Mouse (Mus musculus) testis, adult 2 months (tissue): Measurements from ENCODE around the gene Raver1.

Experiments
- CTCF ChIP-seq: fragments of 200-500 bp; IDR thresholded peaks from 2 replicates; pipeline ENCODE4 v1.5.1; 2012; ENCODE audit warnings: low read depth, mild to moderate bottlenecking, inconsistent platforms, low read length, moderate library complexity; ENCODE audit not compliant: control insufficient read depth, insufficient read depth, insufficient replicate concordance
- POLR2A ChIP-seq: fragments of 200-500 bp; IDR thresholded peaks from 2 replicates; pipeline ENCODE4 v1.6.1; 2012; ENCODE audit warnings: low read depth, mild to moderate bottlenecking, inconsistent platforms, low read length, moderate library complexity; ENCODE audit not compliant: control insufficient read depth

DNA sequence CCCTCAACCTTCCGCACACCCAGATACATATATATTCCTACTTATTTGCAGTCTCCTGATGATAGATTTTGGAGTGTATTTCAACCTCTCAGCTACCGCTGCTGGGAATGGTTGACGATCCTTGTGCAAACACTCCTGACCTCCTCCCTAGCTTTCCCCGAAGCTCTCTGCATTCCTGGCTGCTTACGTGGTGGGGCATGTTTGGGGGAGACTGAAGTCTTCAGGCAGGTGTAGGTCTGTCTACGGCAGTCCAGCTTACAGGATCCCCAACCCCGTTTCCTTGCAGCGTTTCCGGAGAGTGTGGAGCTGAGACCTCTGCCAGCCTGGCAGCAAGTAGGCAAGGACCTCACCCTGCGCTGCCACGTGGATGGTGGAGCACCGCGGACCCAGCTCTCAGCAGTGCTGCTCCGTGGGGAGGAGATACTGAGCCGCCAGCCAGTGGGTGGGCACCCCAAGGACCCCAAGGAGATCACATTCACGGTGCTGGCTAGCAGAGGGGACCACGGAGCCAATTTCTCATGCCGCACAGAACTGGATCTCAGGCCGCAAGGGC lies 66.5 kb downstream of the Raver1 start:
- TF ChIP-seq CTCF (no peak), POLR2A (no peak)
